Mouse (Mus musculus): ENCODE results near the gene Vcan. TPM values are rescaled to one million over a fixed set of nuclear protein-coding genes. Genes with fewer than 3 reads are reported as not detected.

The Vcan gene
- polyA plus RNA-seq, 1 experiment: 19.6 TPM

GRCm38 (mm10) chr13:89708151-89708927, 34.0 kb downstream of the Vcan start:
- H3K4me3 ChIP-seq (ENCODE audit: insufficient read depth, poor library complexity, severe bottlenecking): no peak overlapping the region
- H3K27me3 ChIP-seq (ENCODE audit: control insufficient read depth, insufficient read depth, insufficient read length): no peaks in the 10 kb centered on the region
- H3ac ChIP-seq (ENCODE audit: control insufficient read depth, insufficient read length, low read depth): no peak overlapping the region
- H3K79me2 ChIP-seq (ENCODE audit: control insufficient read depth, insufficient read depth): no peaks in the 10 kb centered on the region
- no peaks in the 10 kb centered on the region for H3K79me3 ChIP-seq (ENCODE audit: low read depth)
- TF ChIP-seq CEBPB (IDR thresholded peaks at IDR 0.05; ENCODE audit: low read depth) (no peak), MAX (IDR thresholded peaks at IDR 0.05) (no peak), MYOD1 (IDR thresholded peaks at IDR 0.05; ENCODE audit: control insufficient read depth, insufficient read length, low read depth) (no peak), CTCF (IDR thresholded peaks at IDR 0.05; ENCODE audit: control insufficient read depth, insufficient read depth, insufficient read length) (no peak), FOSL1 (IDR thresholded peaks at IDR 0.05; ENCODE audit: insufficient read depth, low read length, poor library complexity, severe bottlenecking) (no peak), USF1 (IDR thresholded peaks at IDR 0.05; ENCODE audit: low read depth) (no peak), MYOG (IDR thresholded peaks at IDR 0.05; ENCODE audit: control insufficient read depth, extremely low read depth, insufficient read length) (no peak)
- peaks cover 76% of the 10 kb centered on the region for H3K36me3 ChIP-seq (ENCODE audit: control insufficient read depth, insufficient read depth)

GRCm38 (mm10) chr13:89702395-89702794, 39.9 kb downstream of the Vcan start:
- H3K79me2 ChIP-seq (ENCODE audit: control insufficient read depth, insufficient read depth): no peaks in the 10 kb centered on the region
- no peaks in the 10 kb centered on the region for H3K27me3 ChIP-seq (ENCODE audit: control insufficient read depth, insufficient read depth, insufficient read length)
- no peak overlapping the region for H3K4me3 ChIP-seq (ENCODE audit: insufficient read depth, poor library complexity, severe bottlenecking)
- peaks cover 59% of the 10 kb centered on the region for H3K36me3 ChIP-seq (ENCODE audit: control insufficient read depth, insufficient read depth)
- no peaks in the 10 kb centered on the region for H3K79me3 ChIP-seq (ENCODE audit: low read depth)
- no peak overlapping the region for H3ac ChIP-seq (ENCODE audit: control insufficient read depth, insufficient read length, low read depth)
- TF ChIP-seq USF1 (IDR thresholded peaks at IDR 0.05; ENCODE audit: low read depth) (no peak), MYOD1 (IDR thresholded peaks at IDR 0.05; ENCODE audit: control insufficient read depth, insufficient read length, low read depth) (no peak), FOSL1 (IDR thresholded peaks at IDR 0.05; ENCODE audit: insufficient read depth, low read length, poor library complexity, severe bottlenecking) (no peak), CTCF (IDR thresholded peaks at IDR 0.05; ENCODE audit: control insufficient read depth, insufficient read depth, insufficient read length) (no peak), MAX (IDR thresholded peaks at IDR 0.05) (no peak), CEBPB (IDR thresholded peaks at IDR 0.05; ENCODE audit: low read depth) (no peak), MYOG (IDR thresholded peaks at IDR 0.05; ENCODE audit: control insufficient read depth, extremely low read depth, insufficient read length) (no peak)

DNA sequence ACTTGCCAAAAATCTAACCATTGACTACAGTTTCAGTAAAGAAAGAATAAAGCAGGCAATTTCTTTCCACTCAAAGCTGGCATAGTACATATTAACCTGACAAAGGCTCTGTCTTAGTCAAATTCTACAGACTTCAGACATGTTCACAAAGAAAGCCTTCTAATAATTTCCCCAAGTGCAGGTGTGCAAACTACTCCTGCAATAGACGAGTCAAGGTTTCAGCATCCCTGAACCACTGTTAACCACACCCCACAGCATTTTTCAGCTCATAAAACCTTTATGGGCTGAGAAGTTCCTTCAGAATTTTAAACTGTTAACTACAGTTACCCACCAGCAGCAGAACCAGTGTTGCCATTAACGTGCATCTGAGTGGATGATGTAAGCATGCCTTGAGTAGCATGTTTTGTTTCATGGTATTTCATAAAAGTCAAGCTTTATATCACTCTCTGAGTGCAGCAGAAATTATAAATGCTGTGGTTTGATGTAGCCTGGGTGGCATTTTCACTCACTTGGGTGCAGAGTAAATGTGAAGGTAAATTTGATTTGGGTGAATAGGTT, 42.2 kb downstream of the Vcan start:
- TF ChIP-seq MAX (IDR thresholded peaks at IDR 0.05) (no peak), MYOD1 (IDR thresholded peaks at IDR 0.05; ENCODE audit: control insufficient read depth, insufficient read length, low read depth) (no peak), CEBPB (IDR thresholded peaks at IDR 0.05; ENCODE audit: low read depth) (no peak), CTCF (IDR thresholded peaks at IDR 0.05; ENCODE audit: control insufficient read depth, insufficient read depth, insufficient read length) (no peak), MYOG (IDR thresholded peaks at IDR 0.05; ENCODE audit: control insufficient read depth, extremely low read depth, insufficient read length) (no peak), FOSL1 (IDR thresholded peaks at IDR 0.05; ENCODE audit: insufficient read depth, low read length, poor library complexity, severe bottlenecking) (no peak), USF1 (IDR thresholded peaks at IDR 0.05; ENCODE audit: low read depth) (no peak)

GRCm38 (mm10) chr13:89692597-89692996, 49.7 kb downstream of the Vcan start:
- no peaks in the 10 kb centered on the region for H3K79me2 ChIP-seq (ENCODE audit: control insufficient read depth, insufficient read depth)
- H3K36me3 ChIP-seq (ENCODE audit: control insufficient read depth, insufficient read depth): peaks cover 53% of the 10 kb centered on the region
- H3K79me3 ChIP-seq (ENCODE audit: low read depth): no peaks in the 10 kb centered on the region
- TF ChIP-seq MYOD1 (IDR thresholded peaks at IDR 0.05; ENCODE audit: control insufficient read depth, insufficient read length, low read depth) (no peak), MYOG (IDR thresholded peaks at IDR 0.05; ENCODE audit: control insufficient read depth, extremely low read depth, insufficient read length) (no peak), USF1 (IDR thresholded peaks at IDR 0.05; ENCODE audit: low read depth) (no peak), CEBPB (IDR thresholded peaks at IDR 0.05; ENCODE audit: low read depth) (no peak), CTCF (IDR thresholded peaks at IDR 0.05; ENCODE audit: control insufficient read depth, insufficient read depth, insufficient read length) (no peak), MAX (IDR thresholded peaks at IDR 0.05) (no peak), FOSL1 (IDR thresholded peaks at IDR 0.05; ENCODE audit: insufficient read depth, low read length, poor library complexity, severe bottlenecking) (no peak)
- H3K4me3 ChIP-seq (ENCODE audit: insufficient read depth, poor library complexity, severe bottlenecking): no peak overlapping the region
- no peaks in the 10 kb centered on the region for H3K27me3 ChIP-seq (ENCODE audit: control insufficient read depth, insufficient read depth, insufficient read length)
- no peak overlapping the region for H3ac ChIP-seq (ENCODE audit: control insufficient read depth, insufficient read length, low read depth)

More for the DNA sequence above, 42.2 kb downstream of the Vcan start:
- no peaks in the 10 kb centered on the region for H3K79me2 ChIP-seq (ENCODE audit: control insufficient read depth, insufficient read depth)
- H3K79me3 ChIP-seq (ENCODE audit: low read depth): no peaks in the 10 kb centered on the region
- H3ac ChIP-seq (ENCODE audit: control insufficient read depth, insufficient read length, low read depth): no peak overlapping the region
- no peak overlapping the region for H3K4me3 ChIP-seq (ENCODE audit: insufficient read depth, poor library complexity, severe bottlenecking)
- no peaks in the 10 kb centered on the region for H3K27me3 ChIP-seq (ENCODE audit: control insufficient read depth, insufficient read depth, insufficient read length)
- H3K36me3 ChIP-seq (ENCODE audit: control insufficient read depth, insufficient read depth): peaks cover 45% of the 10 kb centered on the region

GRCm38 (mm10) chr13:89683490-89683889, 58.8 kb downstream of the Vcan start:
- no peaks in the 10 kb centered on the region for H3K27me3 ChIP-seq (ENCODE audit: control insufficient read depth, insufficient read depth, insufficient read length)
- H3K79me2 ChIP-seq (ENCODE audit: control insufficient read depth, insufficient read depth): no peaks in the 10 kb centered on the region
- no peak overlapping the region for H3K4me3 ChIP-seq (ENCODE audit: insufficient read depth, poor library complexity, severe bottlenecking)
- H3K79me3 ChIP-seq (ENCODE audit: low read depth): no peaks in the 10 kb centered on the region
- TF ChIP-seq MYOG (IDR thresholded peaks at IDR 0.05; ENCODE audit: control insufficient read depth, extremely low read depth, insufficient read length) (no peak), CEBPB (IDR thresholded peaks at IDR 0.05; ENCODE audit: low read depth) (no peak), MYOD1 (IDR thresholded peaks at IDR 0.05; ENCODE audit: control insufficient read depth, insufficient read length, low read depth) (no peak), FOSL1 (IDR thresholded peaks at IDR 0.05; ENCODE audit: insufficient read depth, low read length, poor library complexity, severe bottlenecking) (no peak), MAX (IDR thresholded peaks at IDR 0.05) (no peak), CTCF (IDR thresholded peaks at IDR 0.05; ENCODE audit: control insufficient read depth, insufficient read depth, insufficient read length) (no peak), USF1 (IDR thresholded peaks at IDR 0.05; ENCODE audit: low read depth) (no peak)
- peaks cover 69% of the 10 kb centered on the region for H3K36me3 ChIP-seq (ENCODE audit: control insufficient read depth, insufficient read depth)
- no peak overlapping the region for H3ac ChIP-seq (ENCODE audit: control insufficient read depth, insufficient read length, low read depth)

Measured in C2C12 (cell line).